10 mouse cellular contexts compared by ENCODE assay signal in the genomic region with DNA sequence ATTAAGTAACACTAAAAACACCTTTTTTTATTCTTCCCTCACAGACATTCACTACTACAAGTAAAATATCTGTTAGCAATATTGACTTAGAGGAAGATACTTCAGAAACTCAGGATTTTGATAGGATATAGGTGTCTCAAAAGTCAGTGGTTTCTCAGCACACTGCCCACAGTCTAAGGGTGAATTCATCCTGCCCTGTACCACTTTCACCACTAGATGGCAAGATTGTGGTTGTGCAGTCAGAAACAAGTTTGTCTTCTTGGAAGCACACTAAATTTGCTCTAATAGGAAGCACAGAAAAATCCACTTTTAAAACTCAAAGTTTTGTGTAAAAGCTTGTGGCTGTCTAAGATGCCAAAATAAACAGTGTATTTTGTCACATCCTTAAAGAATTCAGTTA. TPM values are rescaled to one million over a fixed set of nuclear protein-coding genes. Genes with fewer than 3 reads are reported as not detected.
DNase-seq lines count a peak whose midpoint lies in the region; ATAC-seq and TF ChIP-seq lines count a peak whose summit lies in the region.
"Had no signal": no experiment of that assay in that cellular context is flagged by ENCODE, and none has a peak within 500 bp of the region (broad histone marks: within the 10 kb centered on the region; RNA-seq: fewer than 3 reads in every experiment).

No protein-coding gene starts in this region.

- H3K27me3 ChIP-seq in MEL (ENCODE audit: control insufficient read depth in 1 of 2, insufficient read depth in 2 of 2, low read length in 2 of 2): no peaks in the 10 kb centered on the region
- H3K27me3 ChIP-seq in midbrain, embryonic 16.5 days (ENCODE audit: control insufficient read depth, insufficient read depth, low read depth, low read length): no peaks in the 10 kb centered on the region
- H3K27me3 ChIP-seq: liver, embryonic 15.5 days; stomach, embryonic 15.5 days had no signal

- H3K9ac ChIP-seq in MEL (ENCODE audit: control insufficient read depth, low read depth, low read length, poor library complexity, severe bottlenecking): no peak overlapping the region
- H3K9ac ChIP-seq in midbrain, embryonic 16.5 days (ENCODE audit: low read depth, low read length): no peak overlapping the region
- H3K9ac ChIP-seq: liver, embryonic 15.5 days; stomach, embryonic 15.5 days had no signal

- H3K27ac ChIP-seq in MEL (ENCODE audit: control insufficient read depth, low read depth, low read length): no peak overlapping the region
- H3K27ac ChIP-seq in midbrain, embryonic 16.5 days (ENCODE audit: low read length): no peak overlapping the region
- H3K27ac ChIP-seq: liver, embryonic 15.5 days; stomach, embryonic 15.5 days had no signal

- TF ChIP-seq EP300 in MEL (IDR thresholded peaks at IDR 0.05; ENCODE audit: low read depth in 1 of 2, low read length in 2 of 2): no peak

- H3K79me2 ChIP-seq in MEL (ENCODE audit: control insufficient read depth, insufficient read depth, low read length, poor library complexity): no peaks in the 10 kb centered on the region

- DNase-seq in heart, adult 18-20 months: peak; percentile 25 to 43
- no peak for DNase-seq in heart, adult 11 months
- DNase-seq in 3T3-L1 (ENCODE audit: low read depth, low spot score) (peak; percentile 77), MEL (ENCODE audit: low read depth, low spot score) (peak; percentile 70)
- peak; percentile 7 to 60 for DNase-seq in frontal cortex, adult 2 months (ENCODE audit: extremely low spot score in 1 of 2, low spot score in 1 of 2)
- DNase-seq in left cerebral cortex, postnatal 25 days (ENCODE audit: low spot score in 2 of 2): peak; percentile 42 to 52
- peak; percentile 16 for DNase-seq in retina, adult 2 months (ENCODE audit: low read depth, low spot score)

- TF ChIP-seq POLR2A in MEL (IDR thresholded peaks at IDR 0.05; ENCODE audit: control insufficient read depth in 1 of 2, insufficient read depth in 1 of 2, low read depth in 1 of 2, low read length in 2 of 2, poor library complexity in 1 of 2): no peak

- TF ChIP-seq RAD21 in MEL (IDR thresholded peaks at IDR 0.05; ENCODE audit: low read depth, low read length): peak; percentile 27

- intact Hi-C loops in left cerebral cortex, postnatal 25 days (cut with DNase I): loop anchor here (5.0 kb wide), 1 partner anchor 60 kb away; no protein-coding TSS in a partner anchor

- ATAC-seq in midbrain, embryonic 16.5 days: no peak

- H3K9me3 ChIP-seq in MEL (replicated peaks; ENCODE audit: insufficient read depth, low read length): no peaks in the 10 kb centered on the region
- H3K9me3 ChIP-seq in midbrain, embryonic 16.5 days (replicated peaks; ENCODE audit: control insufficient read depth, low read length, poor library complexity, severe bottlenecking): no peaks in the 10 kb centered on the region
- H3K9me3 ChIP-seq: liver, embryonic 15.5 days; stomach, embryonic 15.5 days had no signal

- no peak overlapping the region for H3K4me3 ChIP-seq in MEL (ENCODE audit: control insufficient read depth in 1 of 2, insufficient read depth in 1 of 2, low read depth in 2 of 2, low read length in 2 of 2)
- H3K4me3 ChIP-seq in midbrain, embryonic 16.5 days (ENCODE audit: low read depth, low read length): no peak overlapping the region
- H3K4me3 ChIP-seq: liver, embryonic 15.5 days; stomach, embryonic 15.5 days had no signal

- peaks cover 0 to 16% of the 10 kb centered on the region in 2 experiments; a peak in 2 of 4 replicates for H3K36me3 ChIP-seq in MEL (ENCODE audit: control insufficient read depth in 1 of 2, insufficient read depth in 2 of 2, low read length in 2 of 2)
- H3K36me3 ChIP-seq in midbrain, embryonic 16.5 days (ENCODE audit: control insufficient read depth, insufficient read depth, low read length): peaks cover 3% of the 10 kb centered on the region; the same call in 1 of the 2 replicates
- H3K36me3 ChIP-seq: stomach, embryonic 15.5 days had no signal

- peak; percentile 44 to 57 (median 49); a peak in 5 of 6 replicates for TF ChIP-seq CTCF in MEL (IDR thresholded peaks at IDR 0.05 in 2 of 3, conservative IDR thresholded peaks at IDR 0.05 in 1 of 3; ENCODE audit: control insufficient read depth in 1 of 3, insufficient read depth in 1 of 3, low read depth in 2 of 3, low read length in 3 of 3, poor library complexity in 1 of 3, severe bottlenecking in 1 of 3)

- H3K4me1 ChIP-seq in MEL (ENCODE audit: control insufficient read depth in 1 of 2, insufficient read depth in 2 of 2, low read length in 2 of 2): no peaks in the 10 kb centered on the region
- H3K4me1 ChIP-seq in midbrain, embryonic 16.5 days (ENCODE audit: control insufficient read depth, insufficient read depth, low read length): no peaks in the 10 kb centered on the region
- H3K4me1 ChIP-seq: liver, embryonic 15.5 days; stomach, embryonic 15.5 days had no signal

- no peak overlapping the region for H3K4me2 ChIP-seq in midbrain, embryonic 16.5 days (ENCODE audit: low read length)
- H3K4me2 ChIP-seq: liver, embryonic 15.5 days; stomach, embryonic 15.5 days had no signal

TF ChIP-seq in MEL, 35 proteins besides CTCF, POLR2A, EP300 and RAD21:
- TF ChIP-seq CHD2 (IDR thresholded peaks at IDR 0.05; ENCODE audit: low read length): no peak
- TF ChIP-seq SMC3 (IDR thresholded peaks at IDR 0.05; ENCODE audit: low read depth, low read length): peak; percentile 44
- no peak for TF ChIP-seq TAL1 (IDR thresholded peaks at IDR 0.05; ENCODE audit: low read length)

RNA-seq across cellular contexts. Expression of gene Zfp944, which starts 8.4 kb away (rescaled TPM):
- total RNA-seq in heart, adult 18-20 months (2021): 1 to 10 TPM; 4.2 to 4.5 TPM
- 4.1 TPM in 2 replicates for total RNA-seq in MEL (2012; rRNA removed)
- 1 to 10 TPM in 1 of 2 experiments, not detected in 1; 4.0 TPM for polyA plus RNA-seq in MEL (2012; ENCODE audit: insufficient read depth in 1 of 2, insufficient read length in 2 of 2, low read depth in 1 of 2, low replicate concordance in 2 of 2, missing spikeins in 1 of 2)
- polyA plus RNA-seq in frontal cortex, adult 2 months (2012; rRNA removed): 8.5 and 8.8 TPM in 2 replicates
- 10 to 100 TPM in 1 of 2 experiments, 1 to 10 TPM in 1; 9.2 to 11.4 TPM for total RNA-seq in left cerebral cortex, postnatal 25 days (2021)
- polyA plus RNA-seq in midbrain, embryonic 16.5 days (2015; fragmentation: Nextera tagmentation; extraction: Ambion mirVana): 14.0 and 14.9 TPM in 2 replicates

RNA-seq across cellular contexts. Expression of gene Zfp758, which starts 8.5 kb away (rescaled TPM):
- 1 to 10 TPM; 9.6 to 9.7 TPM for total RNA-seq in heart, adult 18-20 months (2021)
- total RNA-seq in MEL (2012; rRNA removed): 2.7 and 2.8 TPM in 2 replicates
- polyA plus RNA-seq in MEL (2012; ENCODE audit: insufficient read depth in 1 of 2, insufficient read length in 2 of 2, low read depth in 1 of 2, low replicate concordance in 2 of 2, missing spikeins in 1 of 2): 1 to 10 TPM in 1 of 2 experiments, not detected in 1; 1.1 TPM
- polyA plus RNA-seq in frontal cortex, adult 2 months (2012; rRNA removed): 3.9 and 5.6 TPM in 2 replicates
- total RNA-seq in left cerebral cortex, postnatal 25 days (2021): 10 to 100 TPM; 10.2 to 10.5 TPM
- 10.7 and 11.9 TPM in 2 replicates for polyA plus RNA-seq in midbrain, embryonic 16.5 days (2015; fragmentation: Nextera tagmentation; extraction: Ambion mirVana)

RNA-seq across cellular contexts. Expression of gene CT030661.1, which starts 38.2 kb away (rescaled TPM):
- total RNA-seq in heart, adult 18-20 months (2021): 1 to 10 TPM; 7.1 to 7.3 TPM
- 6.0 and 7.0 TPM in 2 replicates for total RNA-seq in MEL (2012; rRNA removed)
- 1 to 10 TPM in 1 of 2 experiments, not detected in 1; 4.1 TPM for polyA plus RNA-seq in MEL (2012; ENCODE audit: insufficient read depth in 1 of 2, insufficient read length in 2 of 2, low read depth in 1 of 2, low replicate concordance in 2 of 2, missing spikeins in 1 of 2)
- 8.5 and 9.9 TPM in 2 replicates for polyA plus RNA-seq in frontal cortex, adult 2 months (2012; rRNA removed)
- 10 to 100 TPM; 12.2 to 12.4 TPM for total RNA-seq in left cerebral cortex, postnatal 25 days (2021)
- 12.6 and 13.3 TPM in 2 replicates for polyA plus RNA-seq in midbrain, embryonic 16.5 days (2015; fragmentation: Nextera tagmentation; extraction: Ambion mirVana)
